Mouse (Mus musculus) forebrain, embryonic 11.5 days (tissue): Measurements from ENCODE around the gene Tyr. TPM values are rescaled to one million over a fixed set of nuclear protein-coding genes. Genes with fewer than 3 reads are reported as not detected.
"Not testable (repeated sequence)": the region's sequence is repeated elsewhere in the genome, so short reads cannot be mapped to it uniquely, and the experiment has no call there.

Experiments used
- ATAC-seq: fragments of 200-750 bp; cut with Nextera tagmentation; replicated peaks from 2 replicates; pipeline ENCODE4 v1.8.0; 2017; ENCODE audit warnings: moderate TSS enrichment; ENCODE audit not compliant: low FRiP score
- DNase-seq: peaks from one replicate; pipeline ENCODE4 v3.0.0-alpha.2; 2017; ENCODE audit warnings: low spot score
- H3K27ac ChIP-seq: fragments of 300-500 bp; sonication (generic); 2 replicates; pipeline ENCODE4 v1.5.1; 2014; ENCODE audit warnings: low read depth, low read length
- H3K27me3 ChIP-seq: fragments of 300-500 bp; sonication (generic); 2 replicates; pipeline ENCODE4 v1.6.1; 2014; ENCODE audit warnings: mild to moderate bottlenecking, low read length, mixed read lengths; ENCODE audit not compliant: control insufficient read depth, insufficient read depth
- H3K36me3 ChIP-seq: fragments of 300-500 bp; sonication (generic); 2 replicates; pipeline ENCODE4 v1.6.1; 2014; ENCODE audit warnings: mild to moderate bottlenecking, low read length, moderate library complexity, mixed read lengths; ENCODE audit not compliant: control insufficient read depth, insufficient read depth
- H3K4me1 ChIP-seq: fragments of 300-500 bp; sonication (generic); replicated peaks from 2 replicates; pipeline ENCODE4 v1.6.1; 2014; ENCODE audit warnings: low read length, mixed read lengths; ENCODE audit not compliant: control insufficient read depth, insufficient read depth
- H3K4me2 ChIP-seq: fragments of 300-500 bp; sonication (generic); 2 replicates; pipeline ENCODE4 v1.6.1; 2014; ENCODE audit warnings: low read depth, mild to moderate bottlenecking, low read length, moderate library complexity, mixed read lengths; ENCODE audit not compliant: severe bottlenecking
- H3K4me3 ChIP-seq: fragments of 300-500 bp; sonication (generic); 2 replicates; pipeline ENCODE4 v1.5.1; 2014; ENCODE audit warnings: low read depth, low read length
- H3K9ac ChIP-seq: fragments of 300-500 bp; sonication (generic); 2 replicates; pipeline ENCODE4 v1.6.1; 2014; ENCODE audit warnings: low read length
- H3K9me3 ChIP-seq: fragments of 300-500 bp; sonication (generic); 2 replicates; pipeline ENCODE4 v1.6.1; 2016; ENCODE audit warnings: low read length, mixed read lengths; ENCODE audit not compliant: control insufficient read depth
- WGBS: fragments of 180-500 bp; shearing (Covaris S2); extraction: QIAGEN DNeasy Blood & Tissue Kit; methylation state at CpG from one replicate; pipeline ENCODE4 v1.1.7; 2014; 5-methylcytosine and 5-hydroxymethylcytosine counted together
- polyA plus RNA-seq: library from polyadenylated mRNA; unstranded; fragments of >200 nt; fragmentation: Nextera tagmentation; extraction: Ambion mirVana; gene quantifications from 2 replicates; pipeline ENCODE4 v1.2.1, GENCODE M21; 2014

Tyr gene
- polyA plus RNA-seq = 0.19 and 0.56 TPM in 2 replicates

DNA sequence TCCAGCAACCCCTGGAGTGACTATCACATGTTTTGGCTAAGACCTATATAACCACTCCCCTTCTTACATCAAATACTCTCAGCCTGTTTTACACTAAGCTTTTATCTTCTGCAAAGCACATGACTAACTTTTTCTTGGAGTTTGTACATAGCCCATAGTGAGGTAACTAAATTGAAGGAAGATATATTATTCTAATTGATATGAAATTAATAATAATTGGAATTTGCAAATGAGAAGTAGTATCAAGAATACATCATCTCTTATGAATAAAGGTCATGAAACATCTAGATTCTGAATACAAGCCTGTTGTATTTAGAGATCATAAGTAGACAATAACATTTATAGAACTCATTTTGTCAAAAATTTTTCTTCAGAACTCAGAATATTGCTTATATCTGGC is at the start of gene Tyr:
Tyr (minus strand) TSS at position 101 of the 400 bp plus-strand sequence.
- no peak for ATAC-seq

DNA sequence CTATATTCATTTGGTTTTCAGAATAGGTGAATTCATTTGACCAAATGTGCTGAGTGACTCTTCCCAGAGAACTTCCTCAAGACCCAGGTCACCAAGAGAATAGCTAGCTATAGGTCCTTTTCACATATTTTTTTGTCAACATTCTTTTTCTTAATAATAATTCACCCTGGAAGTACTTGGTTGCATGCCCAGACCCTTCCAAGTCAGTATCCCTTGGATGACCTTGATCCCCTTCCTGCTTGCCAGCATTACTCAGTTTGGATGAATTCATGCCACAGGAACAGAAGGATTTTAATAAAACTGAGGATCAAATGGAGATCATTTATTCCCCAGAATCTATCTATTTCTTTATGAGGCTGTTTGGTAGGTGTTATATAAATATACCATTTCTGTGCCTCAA is 45.7 kb upstream of the Tyr start:
- H3K27ac ChIP-seq = no peak overlapping the region
- no peak overlapping the region for H3K4me2 ChIP-seq
- ATAC-seq = no peak
- H3K36me3 ChIP-seq = no peaks in the 10 kb centered on the region
- DNase-seq = no peak
- H3K9me3 ChIP-seq = no peaks in the 10 kb centered on the region
- H3K4me1 ChIP-seq = no peaks in the 10 kb centered on the region
- H3K27me3 ChIP-seq = no peaks in the 10 kb centered on the region
- no peak overlapping the region for H3K4me3 ChIP-seq
- H3K9ac ChIP-seq = no peak overlapping the region

More for the DNA sequence above, at the start of gene Tyr:
- H3K4me3 ChIP-seq = no peak within 1 kb of the TSS
- H3K27me3 ChIP-seq = no peaks in the 10 kb centered on the region
- H3K9me3 ChIP-seq = no peaks in the 10 kb centered on the region
- H3K9ac ChIP-seq = no peak within 1 kb of the TSS
- no peaks in the 10 kb centered on the region for H3K4me1 ChIP-seq
- no peak within 1 kb of the TSS for H3K27ac ChIP-seq
- DNase-seq = no peak
- no peak within 1 kb of the TSS for H3K4me2 ChIP-seq
- H3K36me3 ChIP-seq = no peaks in the 10 kb centered on the region

DNA sequence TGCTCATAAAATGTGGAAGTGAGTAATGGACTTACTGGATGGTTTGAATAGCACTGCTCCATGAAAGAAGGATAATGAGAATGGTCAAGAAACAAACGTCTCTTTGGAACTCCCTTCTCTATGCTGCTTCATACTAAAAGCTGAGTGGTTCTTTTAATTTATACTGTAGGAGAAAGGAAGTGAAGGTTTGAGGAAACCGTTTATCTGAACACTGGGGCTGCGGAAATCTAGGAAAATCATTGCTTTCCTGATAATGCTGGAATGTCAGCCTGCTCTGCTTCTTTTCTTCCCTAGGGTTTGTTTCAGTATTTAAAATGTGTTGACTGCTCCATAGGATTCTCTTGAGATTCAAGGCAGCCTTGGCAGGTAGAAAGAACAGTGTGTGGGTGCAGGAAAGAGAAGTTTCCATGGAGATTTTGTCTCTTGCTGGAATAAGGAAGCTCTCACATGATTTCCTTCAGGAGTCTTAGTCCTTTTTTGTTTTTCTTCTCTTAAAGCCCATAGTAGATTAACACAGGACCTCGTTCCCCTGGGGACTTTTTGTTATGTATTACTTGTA is 891 bp upstream of the Tyr start:
- H3K9ac ChIP-seq = no peak overlapping the region
- no peaks in the 10 kb centered on the region for H3K27me3 ChIP-seq
- ATAC-seq (no peak), DNase-seq (no peak)
- H3K27ac ChIP-seq = no peak overlapping the region
- no peaks in the 10 kb centered on the region for H3K9me3 ChIP-seq
- no peaks in the 10 kb centered on the region for H3K36me3 ChIP-seq
- H3K4me1 ChIP-seq = no peaks in the 10 kb centered on the region
- H3K4me3 ChIP-seq = no peak overlapping the region
- WGBS = 22% methylated on average over 4 of the region's 4 CpGs
- H3K4me2 ChIP-seq = no peak overlapping the region

DNA sequence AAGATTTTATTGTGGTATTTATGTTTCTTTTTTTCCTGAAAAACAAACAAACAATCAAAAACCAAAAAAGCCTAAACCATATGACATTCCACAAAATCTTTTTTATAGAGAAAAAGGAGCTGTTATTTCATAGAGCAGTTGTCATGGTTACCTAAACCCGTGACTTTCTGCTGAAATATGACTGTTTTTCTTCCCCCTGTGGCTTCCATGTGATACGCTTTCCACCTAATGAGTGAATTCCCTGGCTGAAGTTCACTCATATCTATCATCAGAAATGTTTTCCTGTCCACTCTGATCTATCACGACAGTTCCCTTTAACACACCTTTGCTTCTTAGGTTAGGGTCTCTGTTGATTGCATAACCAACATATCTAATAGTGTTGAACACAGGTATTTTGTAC is 5.3 kb downstream of the Tyr start:
- no peaks in the 10 kb centered on the region for H3K9me3 ChIP-seq
- H3K4me1 ChIP-seq = no peaks in the 10 kb centered on the region
- ATAC-seq (no peak), DNase-seq (no peak)
- no peak overlapping the region for H3K4me2 ChIP-seq
- H3K4me3 ChIP-seq = no peak overlapping the region
- no peak overlapping the region for H3K9ac ChIP-seq
- 84% methylated on average over 3 of the region's 3 CpGs for WGBS
- H3K27me3 ChIP-seq = no peaks in the 10 kb centered on the region
- no peak overlapping the region for H3K27ac ChIP-seq
- no peaks in the 10 kb centered on the region for H3K36me3 ChIP-seq

GRCm38 (mm10) chr7:87413271-87413670 is 80.0 kb downstream of the Tyr start:
- Histone ChIP-seq H3K36me3 (no peaks in the 10 kb centered on the region), H3K27ac (no peak overlapping the region), H3K4me2 (no peak overlapping the region), H3K9me3 (no peaks in the 10 kb centered on the region), H3K27me3 (no peaks in the 10 kb centered on the region), H3K9ac (no peak overlapping the region), H3K4me3 (no peak overlapping the region), H3K4me1 (no peaks in the 10 kb centered on the region)
- no peak for ATAC-seq
- WGBS = 73% methylated on average over 1 of the region's 1 CpGs
- no peak for DNase-seq

DNA sequence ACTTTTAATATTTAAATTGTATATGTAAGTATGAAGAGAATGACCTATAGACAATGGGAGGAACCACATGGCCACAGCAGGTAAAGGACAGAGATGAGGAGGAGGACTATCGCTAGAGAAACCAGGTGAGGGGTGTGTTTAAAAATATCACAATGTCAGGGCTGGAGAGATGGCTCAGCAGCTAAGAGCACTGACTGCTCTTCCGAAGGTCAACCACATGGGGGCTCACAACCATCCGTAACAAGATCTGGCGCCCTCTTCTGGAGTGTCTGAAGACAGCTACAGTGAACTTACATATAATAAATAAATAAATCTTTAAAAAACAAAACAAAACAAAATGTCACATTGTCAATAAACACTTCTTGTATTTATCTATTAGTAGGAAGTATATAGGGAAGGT is 81.9 kb downstream of the Tyr start:
- H3K9ac ChIP-seq, H3K27me3 ChIP-seq, H3K9me3 ChIP-seq, H3K4me1 ChIP-seq, H3K4me2 ChIP-seq, H3K27ac ChIP-seq, H3K36me3 ChIP-seq, ATAC-seq, DNase-seq, H3K4me3 ChIP-seq: not testable (repeated sequence)
- 14% methylated on average over 4 of the region's 4 CpGs for WGBS

DNA sequence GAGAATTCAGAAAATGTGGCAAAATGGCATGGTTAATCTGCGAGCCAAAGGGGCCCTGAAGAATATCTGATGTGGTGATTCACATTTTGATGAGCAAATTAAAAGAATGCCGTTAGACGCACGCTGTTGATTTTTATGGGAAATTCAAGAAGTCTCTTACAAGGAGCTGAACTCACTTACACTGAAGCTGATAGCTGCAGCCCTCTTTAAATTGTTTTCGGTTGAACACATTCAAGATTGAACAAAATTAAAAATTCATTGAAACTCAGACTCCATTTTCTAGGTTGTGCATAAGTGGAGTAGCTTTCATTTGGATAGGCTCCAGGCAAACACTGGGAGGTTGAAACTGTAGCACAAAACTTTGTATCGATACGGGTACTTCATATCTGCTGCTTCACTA is 96.3 kb downstream of the Tyr start:
- 98% methylated on average over 7 of the region's 7 CpGs for WGBS
- Histone ChIP-seq H3K27me3 (no peaks in the 10 kb centered on the region), H3K27ac (no peak overlapping the region), H3K4me2 (no peak overlapping the region), H3K4me3 (no peak overlapping the region), H3K9me3 (no peaks in the 10 kb centered on the region), H3K36me3 (no peaks in the 10 kb centered on the region), H3K9ac (no peak overlapping the region), H3K4me1 (no peaks in the 10 kb centered on the region)
- no peak for DNase-seq
- ATAC-seq = no peak

DNA sequence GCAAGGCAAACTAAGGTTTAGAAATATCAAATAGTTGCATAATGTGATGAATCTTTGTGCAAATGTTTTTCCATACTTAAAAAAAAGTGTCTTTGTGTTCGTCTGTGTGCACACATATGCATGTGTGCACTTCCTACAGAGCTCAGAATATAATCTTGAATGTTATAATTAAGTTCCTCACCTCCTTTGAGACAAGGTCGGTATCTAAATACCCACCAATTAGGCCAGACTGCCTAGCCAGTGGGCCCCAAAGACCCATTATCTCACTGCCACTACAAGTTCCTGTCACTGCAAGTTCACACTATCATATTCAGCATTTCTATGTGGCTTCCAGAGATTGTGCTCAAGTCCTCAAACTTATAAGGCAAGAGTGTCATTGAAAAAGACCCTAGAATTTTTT is 118.4 kb downstream of the Tyr start:
- Histone ChIP-seq H3K4me3 (no peak overlapping the region), H3K4me2 (no peak overlapping the region), H3K27ac (no peak overlapping the region), H3K36me3 (no peaks in the 10 kb centered on the region), H3K9ac (no peak overlapping the region), H3K27me3 (no peaks in the 10 kb centered on the region), H3K4me1 (no peaks in the 10 kb centered on the region), H3K9me3 (no peaks in the 10 kb centered on the region)
- 62% methylated on average over 2 of the region's 2 CpGs for WGBS
- no peak for DNase-seq
- ATAC-seq = no peak
